Comparison of ENCODE assay signal across 8 mouse cellular contexts in genomic region chr5:91139446-91139873, GRCm38 (mm10). TPM values are rescaled to one million over a fixed set of nuclear protein-coding genes. Genes with fewer than 3 reads are reported as not detected.
A peak's percentile ranks its signal among the peaks of the same experiment; 100 is the strongest.
DNase-seq lines count a peak whose midpoint lies in the region; ATAC-seq lines count a peak whose summit lies in the region.

Gene Areg (plus strand): TSS chr5:91139599.

- no peaks in the 10 kb centered on the region for H3K4me1 ChIP-seq in brown adipose tissue, adult 24 weeks (ENCODE audit: control insufficient read depth, insufficient read depth, insufficient read length, low read length)
- peaks cover 10% of the 10 kb centered on the region for H3K4me1 ChIP-seq in hindbrain, embryonic 15.5 days (replicated peaks)

- DNase-seq in ES-CJ7 (ENCODE audit: low read depth, low spot score) = peak; percentile 31
- peak; percentile 29 to 36 for DNase-seq in layer of hippocampus, postnatal 36 days
- DNase-seq in lung, postnatal 14 days = peak; percentile 50
- peak; percentile 66 for DNase-seq in retina, embryonic 14.5 days (ENCODE audit: low spot score)
- peak; percentile 62 for DNase-seq in urinary bladder, postnatal 14 days (ENCODE audit: low spot score)

- peak within 1 kb of the TSS; percentile 52 for H3K4me3 ChIP-seq in brown adipose tissue, adult 24 weeks (ENCODE audit: insufficient read depth, low read depth, low read length)
- H3K4me3 ChIP-seq in hindbrain, embryonic 15.5 days = peak within 1 kb of the TSS; percentile 74

- ATAC-seq in frontal cortex, adult (ENCODE audit: low TSS enrichment) = peak; percentile 99
- peak; percentile 93 for ATAC-seq in hindbrain, embryonic 15.5 days (ENCODE audit: low FRiP score, low read depth)

- peaks cover 23% of the 10 kb centered on the region for H3K27me3 ChIP-seq in hindbrain, embryonic 15.5 days

- under 1% methylated on average over 44 of the region's 44 CpGs for WGBS in hindbrain, embryonic 15.5 days

- H3K27ac ChIP-seq in brown adipose tissue, adult 24 weeks (replicated peaks; ENCODE audit: low read depth, low read length) = no peak within 1 kb of the TSS
- H3K27ac ChIP-seq in hindbrain, embryonic 15.5 days (replicated peaks) = no peak within 1 kb of the TSS

- peak within 1 kb of the TSS; percentile 56 for H3K9ac ChIP-seq in hindbrain, embryonic 15.5 days

- peak within 1 kb of the TSS; percentile 98 for H3K4me2 ChIP-seq in hindbrain, embryonic 15.5 days

- H3K36me3 ChIP-seq in hindbrain, embryonic 15.5 days = no peaks in the 10 kb centered on the region

- H3K9me3 ChIP-seq in hindbrain, embryonic 15.5 days = no peaks in the 10 kb centered on the region

RNA-seq across cellular contexts. Expression of gene Areg, which starts in this region (rescaled TPM):
- polyA plus RNA-seq in brown adipose tissue, adult 24 weeks (2012; ENCODE audit: insufficient read depth, insufficient read length, missing spikeins) = not detected in 2 replicates
- 0.36 and 0.60 TPM in 2 replicates for polyA plus RNA-seq in hindbrain, embryonic 15.5 days (2015; fragmentation: Nextera tagmentation; extraction: Ambion mirVana)
- total RNA-seq in layer of hippocampus, postnatal 36 days (2021) = not detected

Comparison
In these comparisons a context has a peak if more than half of its experiments do, and no peak if none do; other contexts are left out.
1. Peak in ATAC-seq, H3K4me3 ChIP-seq, H3K9ac ChIP-seq and H3K4me2 ChIP-seq in hindbrain, embryonic 15.5 days; RNA of the gene not detected or under 1 TPM.
2. Peak in DNase-seq in layer of hippocampus, postnatal 36 days; RNA of the gene not detected or under 1 TPM.